11 mouse cellular contexts compared by ENCODE assay signal in genomic region chr14:27810790-27811189, GRCm38 (mm10).
A peak's percentile ranks its signal among the peaks of the same experiment; 100 is the strongest.
DNase-seq lines count a peak whose midpoint lies in the region; ATAC-seq and TF ChIP-seq lines count a peak whose summit lies in the region.
"Had no signal": no experiment of that assay in that cellular context is flagged by ENCODE, and none has a peak within 500 bp of the region (broad histone marks: within the 10 kb centered on the region; RNA-seq: fewer than 3 reads in every experiment).

No protein-coding gene starts in this region.

- ATAC-seq in forebrain, postnatal 0 days = peak; percentile 50
- ATAC-seq in forebrain, embryonic 15.5 days (replicated peaks) = no peak
- ATAC-seq in megakaryocyte, adult 5-6 weeks (ENCODE audit: poor library complexity, severe bottlenecking) = no peak
- ATAC-seq: liver, postnatal 0 days had no signal

- H3K27ac ChIP-seq in forebrain, postnatal 0 days (ENCODE audit: low read depth, low read length) = no peak overlapping the region
- no peak overlapping the region for H3K27ac ChIP-seq in forebrain, embryonic 15.5 days (replicated peaks)
- H3K27ac ChIP-seq: embryonic facial prominence, embryonic 12.5 days had no signal

- WGBS in forebrain, postnatal 0 days = 13% methylated on average over 7 of the region's 7 CpGs
- WGBS in forebrain, embryonic 15.5 days = 11% methylated on average over 7 of the region's 7 CpGs

- no peak overlapping the region for H3K4me3 ChIP-seq in forebrain, postnatal 0 days (ENCODE audit: low read depth, low read length)
- no peak overlapping the region for H3K4me3 ChIP-seq in forebrain, embryonic 15.5 days
- H3K4me3 ChIP-seq in megakaryocyte, embryonic 14.5 days (replicated peaks) = peak overlapping the region; percentile 62
- H3K4me3 ChIP-seq: embryonic facial prominence, embryonic 12.5 days had no signal

- TF ChIP-seq CTCF in forebrain, postnatal 0 days (IDR thresholded peaks at IDR 0.05; ENCODE audit: low read depth) = no peak

- DNase-seq in forebrain, postnatal 0 days = no peak
- peak; percentile 32 for DNase-seq in embryo, embryonic 10.5 days (ENCODE audit: low spot score)
- peak; percentile 30 for DNase-seq in retina, embryonic 14.5 days (ENCODE audit: low spot score)
- no peak for DNase-seq in spleen, postnatal 36 days (ENCODE audit: low spot score in 2 of 2)
- no peak for DNase-seq in spleen, postnatal 4 days (ENCODE audit: low spot score in 2 of 2)
- DNase-seq: liver, postnatal 0 days had no signal

- no peak overlapping the region for H3K9ac ChIP-seq in forebrain, postnatal 0 days
- H3K9ac ChIP-seq in forebrain, embryonic 15.5 days (replicated peaks) = no peak overlapping the region
- H3K9ac ChIP-seq: embryonic facial prominence, embryonic 12.5 days; liver, postnatal 0 days had no signal

- H3K27me3 ChIP-seq in forebrain, postnatal 0 days (ENCODE audit: insufficient read depth, low read length) = no peaks in the 10 kb centered on the region
- no peaks in the 10 kb centered on the region for H3K27me3 ChIP-seq in forebrain, embryonic 15.5 days
- H3K27me3 ChIP-seq in megakaryocyte, embryonic 14.5 days (replicated peaks) = no peaks in the 10 kb centered on the region
- H3K27me3 ChIP-seq: CH12.LX; embryonic facial prominence, embryonic 12.5 days had no signal

- no peak overlapping the region for H3K4me2 ChIP-seq in forebrain, postnatal 0 days (ENCODE audit: low read depth)
- no peak overlapping the region for H3K4me2 ChIP-seq in forebrain, embryonic 15.5 days (replicated peaks)
- H3K4me2 ChIP-seq: embryonic facial prominence, embryonic 12.5 days had no signal

- H3K9me3 ChIP-seq in forebrain, postnatal 0 days (ENCODE audit: low read length) = no peaks in the 10 kb centered on the region
- H3K9me3 ChIP-seq in forebrain, embryonic 15.5 days = no peaks in the 10 kb centered on the region
- H3K9me3 ChIP-seq in megakaryocyte, embryonic 14.5 days = no peaks in the 10 kb centered on the region
- H3K9me3 ChIP-seq: embryonic facial prominence, embryonic 12.5 days had no signal

- no peaks in the 10 kb centered on the region for H3K4me1 ChIP-seq in forebrain, postnatal 0 days (ENCODE audit: insufficient read depth)
- H3K4me1 ChIP-seq in forebrain, embryonic 15.5 days = peaks cover 15% of the 10 kb centered on the region
- peaks cover 6% of the 10 kb centered on the region; the same call in 1 of the 2 replicates for H3K4me1 ChIP-seq in megakaryocyte, embryonic 14.5 days

- no peaks in the 10 kb centered on the region for H3K36me3 ChIP-seq in forebrain, postnatal 0 days (ENCODE audit: insufficient read depth)
- H3K36me3 ChIP-seq in forebrain, embryonic 15.5 days = no peaks in the 10 kb centered on the region
- H3K36me3 ChIP-seq in megakaryocyte, embryonic 14.5 days (replicated peaks; ENCODE audit: low read length) = no peaks in the 10 kb centered on the region
- H3K36me3 ChIP-seq: embryonic facial prominence, embryonic 12.5 days had no signal

Comparison
In these comparisons a context has a peak if more than half of its experiments do, and no peak if none do; other contexts are left out.
1. DNase-seq: peak in embryo, embryonic 10.5 days (single experiment) and retina, embryonic 14.5 days (single experiment); none in forebrain, postnatal 0 days (single experiment), spleen, postnatal 36 days (0 of 2) and spleen, postnatal 4 days (0 of 2).